Mouse (Mus musculus) thymus, postnatal 14 days (tissue): Measurements from ENCODE around the gene Cd55b.
"Not testable (repeated sequence)": the region's sequence is repeated elsewhere in the genome, so short reads cannot be mapped to it uniquely, and the experiment has no call there.

Source experiments
- DNase-seq: peaks from one replicate; pipeline ENCODE4 v3.0.0; 2021

Cd55b gene

DNA sequence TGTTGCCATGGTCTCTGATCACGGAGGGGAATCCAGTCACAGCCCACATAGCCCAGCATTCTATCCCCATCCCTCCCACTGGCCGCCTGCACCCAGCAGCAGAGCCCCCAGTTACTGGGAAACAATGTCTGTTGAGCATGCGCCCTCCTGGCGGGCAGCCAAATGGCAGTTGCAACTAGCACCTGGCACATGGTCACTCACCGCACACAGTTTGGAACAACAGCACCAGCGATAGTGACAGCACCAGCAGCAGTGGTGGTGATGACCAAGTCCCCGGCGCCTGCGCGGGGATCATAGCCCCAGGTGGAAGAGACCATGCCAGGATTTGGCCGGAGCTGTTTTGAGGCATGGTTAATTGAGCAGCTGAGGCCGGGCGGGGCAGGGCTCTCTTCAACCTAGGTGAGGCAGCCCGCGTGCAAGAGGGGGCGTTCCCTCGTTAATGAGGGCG, at the start of gene Cd55b:
Gene Cd55b, minus strand, starts transcription at position 346 of the 448 bp plus-strand sequence.
- DNase-seq = no peak

GRCm38 (mm10) chr1:130470074-130470473, 47.3 kb upstream of the Cd55b start:
- DNase-seq = no peak

GRCm38 (mm10) chr1:130467453-130467852, 44.6 kb upstream of the Cd55b start:
- no peak for DNase-seq

DNA sequence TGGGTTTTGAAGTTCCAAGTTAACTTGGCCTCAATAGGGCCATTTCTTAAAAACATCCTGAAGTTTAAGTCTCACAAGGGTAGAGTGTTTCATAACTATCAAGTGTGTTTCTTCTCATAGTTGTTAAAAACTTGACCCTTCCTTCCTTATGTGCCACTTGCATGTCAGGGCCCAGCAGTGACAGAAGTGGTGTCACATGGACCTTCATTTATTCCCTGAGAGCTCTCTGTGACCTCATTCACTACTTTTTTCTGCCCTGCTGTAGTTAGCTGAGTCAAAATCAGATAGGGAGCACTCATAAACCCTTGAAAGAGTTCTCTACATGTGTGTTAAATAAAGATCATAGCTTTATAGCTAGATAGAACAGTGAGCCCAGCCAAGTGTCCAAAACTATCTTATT, 41.4 kb upstream of the Cd55b start:
- no peak for DNase-seq

DNA sequence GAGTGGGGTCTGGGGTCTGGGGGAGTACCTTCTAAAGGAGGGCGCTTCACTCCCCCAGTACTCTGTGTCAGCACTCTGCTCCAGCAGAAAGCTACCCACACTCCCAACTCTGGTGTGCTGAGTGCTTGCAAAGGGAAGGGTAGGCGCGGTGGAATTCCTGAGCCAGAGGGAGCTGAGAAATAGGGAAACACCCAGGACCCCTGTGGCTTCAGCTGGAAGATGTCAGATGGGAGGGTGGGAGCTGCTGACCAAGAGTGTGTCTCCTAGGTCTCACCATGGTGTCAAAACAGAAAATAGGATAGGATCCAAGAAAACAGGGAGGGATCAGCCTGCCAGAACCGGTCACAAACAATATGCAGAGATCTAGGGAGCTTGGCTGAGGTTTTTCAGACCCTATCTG, 40.1 kb upstream of the Cd55b start:
- DNase-seq = no peak

DNA sequence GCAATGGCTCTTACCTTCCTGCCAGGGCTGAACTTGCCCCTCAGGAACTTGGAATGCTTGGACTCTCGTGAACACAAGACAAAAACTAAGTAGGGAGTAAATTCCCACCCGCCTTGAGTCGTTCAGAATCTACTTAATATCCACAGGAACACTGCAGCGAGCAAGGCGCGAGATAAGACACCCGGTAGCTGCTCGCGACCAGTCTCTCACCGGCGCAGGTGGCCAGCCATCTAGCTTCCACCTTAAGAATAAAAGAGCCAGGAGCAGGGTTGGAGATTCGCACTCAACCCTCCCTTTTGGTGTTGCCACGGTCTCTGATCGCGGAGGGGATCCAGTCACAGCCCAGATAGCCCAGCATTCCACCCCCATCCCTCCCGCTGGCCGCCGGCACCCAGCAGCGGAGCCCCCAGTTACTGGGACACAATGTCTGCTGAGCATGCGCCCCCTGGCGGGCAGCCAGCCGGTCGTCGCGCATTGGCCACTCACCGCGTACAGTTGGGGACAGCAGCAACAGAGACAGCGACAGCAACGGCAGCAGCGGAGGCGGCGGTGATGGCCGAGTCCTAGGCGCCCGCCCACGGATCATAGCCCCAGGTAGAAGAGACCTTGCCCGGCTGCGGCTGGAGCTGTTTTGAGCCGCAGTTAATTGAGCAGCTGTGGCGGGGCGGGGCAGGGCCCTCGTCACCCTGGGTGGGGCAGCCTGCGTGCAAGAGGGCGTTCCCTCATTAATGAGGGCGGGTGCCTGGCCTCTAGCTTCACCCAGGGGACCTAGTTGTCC, 39.5 kb upstream of the Cd55b start, which contains the start of gene Cd55:
Gene Cd55, minus strand, starts transcription at position 661 of the 778 bp plus-strand sequence.
- DNase-seq = peak; percentile 90

DNA sequence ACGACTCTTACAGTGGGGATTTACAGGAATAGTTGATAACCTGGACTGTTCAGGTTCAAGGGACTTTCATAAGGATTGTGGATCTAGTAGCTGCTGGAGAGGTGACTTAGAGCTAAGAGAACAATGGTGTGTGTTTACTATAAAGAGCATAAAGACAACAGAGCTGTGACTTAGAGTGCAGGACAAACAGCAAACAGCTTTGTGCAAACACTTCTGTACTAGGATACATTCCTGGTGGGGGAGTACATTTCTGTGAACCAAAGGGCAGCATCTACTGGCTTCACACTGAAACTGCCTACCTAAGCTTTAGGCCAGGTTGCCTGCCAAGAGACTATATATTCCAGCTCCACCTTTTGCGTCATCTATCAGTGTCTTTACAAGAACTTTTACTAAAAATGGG, 32.3 kb upstream of the Cd55b start:
- DNase-seq = no peak

- DNase-seq = not testable (repeated sequence)
These were observed 20.1 kb upstream of the Cd55b start for GRCm38 (mm10) chr1:130442930-130443329.

DNA sequence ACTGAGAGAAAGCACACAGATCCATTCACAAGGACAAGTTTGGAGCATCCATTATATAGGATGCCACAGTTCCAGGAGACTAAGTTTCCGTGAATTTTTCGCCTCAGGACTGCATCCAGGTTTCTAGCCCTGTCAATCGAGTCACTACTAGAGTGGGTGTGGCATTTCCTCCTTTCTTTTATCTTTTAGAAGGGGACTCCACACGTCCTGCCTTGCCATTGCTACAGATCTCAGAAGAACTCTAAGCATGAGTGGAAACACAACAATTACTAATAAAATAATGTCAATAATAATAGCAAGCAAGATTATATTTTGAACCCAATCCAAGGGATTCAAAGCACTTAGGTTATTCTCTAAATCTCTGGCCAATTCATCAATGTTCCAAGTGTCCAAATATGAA, 8.1 kb upstream of the Cd55b start:
- DNase-seq = no peak

- not testable (repeated sequence) for DNase-seq
These were observed 5.9 kb upstream of the Cd55b start for GRCm38 (mm10) chr1:130428667-130429066.

GRCm38 (mm10) chr1:130427175-130427853, 4.5 kb upstream of the Cd55b start:
- not testable (repeated sequence) for DNase-seq

- not testable (repeated sequence) for DNase-seq
These were observed 776 bp downstream of the Cd55b start for GRCm38 (mm10) chr1:130422033-130422432.

- DNase-seq = not testable (repeated sequence)
These were observed 25.7 kb downstream of the Cd55b start for GRCm38 (mm10) chr1:130397109-130397508.

DNA sequence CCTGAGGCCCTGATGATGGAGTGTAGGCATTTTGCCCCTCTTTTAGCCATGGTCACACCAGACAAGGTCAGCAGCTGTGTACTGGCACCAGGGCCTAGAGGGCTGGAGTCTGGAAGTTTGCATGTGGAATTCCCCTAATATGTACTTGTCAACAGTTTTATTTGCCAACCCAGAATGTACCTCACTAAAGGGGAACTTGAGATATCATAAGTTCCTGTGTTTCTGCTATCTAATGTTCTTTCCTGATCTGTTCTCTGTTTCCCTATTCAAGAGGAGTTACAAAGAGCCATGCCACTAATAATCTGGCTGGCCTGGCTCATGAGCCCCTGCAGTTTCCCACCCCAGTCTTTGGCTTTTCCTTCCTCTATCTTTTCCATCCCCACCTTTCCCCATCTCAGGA, 35.5 kb downstream of the Cd55b start:
- not testable (repeated sequence) for DNase-seq

GRCm38 (mm10) chr1:130377726-130378429, 44.9 kb downstream of the Cd55b start:
- no peak for DNase-seq

GRCm38 (mm10) chr1:130374173-130374785, 48.5 kb downstream of the Cd55b start:
- DNase-seq = no peak

- no peak for DNase-seq
These were observed 49.3 kb downstream of the Cd55b start for GRCm38 (mm10) chr1:130373398-130374083.

- DNase-seq = peak; percentile 27
These were observed 50.8 kb downstream of the Cd55b start for GRCm38 (mm10) chr1:130371895-130372528.

- no peak for DNase-seq
These were observed 51.5 kb downstream of the Cd55b start for GRCm38 (mm10) chr1:130371291-130371690.

DNA sequence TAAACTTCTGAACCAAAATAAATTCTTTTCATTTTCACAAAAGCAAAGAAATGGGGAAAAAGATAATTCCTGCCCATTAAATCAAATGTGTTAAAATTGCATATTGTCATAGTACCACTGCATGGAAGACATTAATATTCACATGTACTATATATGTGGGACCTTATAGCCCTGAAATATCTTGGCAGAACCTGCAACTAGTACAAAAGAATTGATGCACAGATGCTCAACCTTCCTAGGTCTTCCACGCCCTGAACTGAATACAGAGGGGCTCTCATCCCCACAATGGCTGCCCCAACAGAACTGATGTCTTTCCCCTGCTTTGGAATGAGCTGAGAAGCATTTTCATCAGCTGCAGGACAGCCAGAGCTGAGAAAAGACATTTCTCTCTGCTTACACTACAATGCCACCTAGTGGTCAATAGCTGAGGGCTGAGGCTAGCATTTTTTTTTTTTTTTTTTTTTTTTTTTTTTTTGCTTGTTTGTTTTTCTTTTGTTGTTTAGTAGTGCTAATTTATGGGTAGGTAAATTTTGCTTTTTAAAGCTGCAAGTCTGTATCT, 72.7 kb downstream of the Cd55b start:
- DNase-seq = peak; percentile 6

DNA sequence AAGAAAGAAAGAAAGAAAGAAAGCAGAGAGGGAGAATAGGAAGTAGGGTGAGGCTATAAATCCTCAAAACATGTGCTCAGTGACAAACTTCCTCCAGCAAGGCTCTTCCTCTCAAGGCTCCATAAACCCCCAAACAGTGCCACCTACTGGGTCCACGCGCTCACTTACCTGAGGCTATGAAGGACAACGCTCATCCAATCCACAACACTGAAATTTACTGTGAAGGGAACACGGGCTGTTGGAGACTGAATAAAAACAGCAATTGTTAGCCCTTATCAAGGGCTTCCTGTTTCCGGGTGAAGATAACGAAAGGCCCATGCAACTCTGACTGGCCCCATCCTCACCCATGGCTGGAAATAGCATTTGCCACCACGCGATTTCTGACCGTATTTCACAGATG, 80.4 kb downstream of the Cd55b start:
- DNase-seq = no peak
